Mouse (Mus musculus) embryonic facial prominence, embryonic 11.5 days (tissue): ENCODE results near the gene Ski. TPM values are rescaled to one million over a fixed set of nuclear protein-coding genes. Genes with fewer than 3 reads are reported as not detected.
A peak's percentile ranks its signal among the peaks of the same experiment; 100 is the strongest.

Experiments
- ATAC-seq: fragments of 200-750 bp; cut with Nextera tagmentation; replicated peaks from 2 replicates; pipeline ENCODE4 v1.8.0; 2017; ENCODE audit warnings: low read depth; ENCODE audit not compliant: insufficient number of reproducible peaks, low FRiP score, low TSS enrichment
- DNase-seq: peaks from one replicate; pipeline ENCODE4 v3.0.0-alpha.2; 2015; ENCODE audit warnings: low spot score
- H3K27ac ChIP-seq: fragments of 300-500 bp; sonication (generic); replicated peaks from 2 replicates; pipeline ENCODE4 v1.5.1; 2014; ENCODE audit warnings: mild to moderate bottlenecking, low read depth, low read length, control low read depth
- H3K27me3 ChIP-seq: fragments of 300-500 bp; sonication (generic); 2 replicates; pipeline ENCODE4 v1.6.1; 2014; ENCODE audit warnings: mild to moderate bottlenecking, low read length, moderate library complexity, mixed read lengths; ENCODE audit not compliant: control insufficient read depth, insufficient read depth
- H3K36me3 ChIP-seq: fragments of 300-500 bp; sonication (generic); replicated peaks from 2 replicates; pipeline ENCODE4 v1.6.1; 2014; ENCODE audit warnings: low read depth, mild to moderate bottlenecking, low read length, moderate library complexity, mixed read lengths; ENCODE audit not compliant: control insufficient read depth, insufficient read depth
- H3K4me1 ChIP-seq: fragments of 300-500 bp; sonication (generic); 2 replicates; pipeline ENCODE4 v1.6.1; 2014; ENCODE audit warnings: low read length, mixed read lengths; ENCODE audit not compliant: control insufficient read depth, insufficient read depth
- H3K4me2 ChIP-seq: fragments of 300-500 bp; sonication (generic); 2 replicates; pipeline ENCODE4 v1.6.1; 2014; ENCODE audit warnings: low read depth, mild to moderate bottlenecking, control low read depth, low read length, moderate library complexity
- H3K4me3 ChIP-seq: fragments of 300-500 bp; sonication (generic); 2 replicates; pipeline ENCODE4 v1.5.1; 2014; ENCODE audit warnings: low read depth, low read length, control low read depth
- H3K9ac ChIP-seq: fragments of 300-500 bp; sonication (generic); replicated peaks from 2 replicates; pipeline ENCODE4 v1.6.1; 2014; ENCODE audit warnings: mild to moderate bottlenecking, control low read depth, low read length
- H3K9me3 ChIP-seq: fragments of 300-500 bp; sonication (generic); replicated peaks from 2 replicates; pipeline ENCODE4 v1.6.1; 2016; ENCODE audit warnings: mild to moderate bottlenecking, low read length, inconsistent platforms, mixed read lengths; ENCODE audit not compliant: control insufficient read depth
- WGBS: fragments of 180-500 bp; shearing (Covaris S2); extraction: QIAGEN DNeasy Blood & Tissue Kit; methylation state at CpG from one replicate; pipeline ENCODE4 v1.1.7; 2014; 5-methylcytosine and 5-hydroxymethylcytosine counted together
- polyA plus RNA-seq: library from polyadenylated mRNA; unstranded; fragments of >200 nt; fragmentation: Nextera tagmentation; extraction: Ambion mirVana; gene quantifications from 2 replicates; pipeline ENCODE4 v1.2.1, GENCODE M21; 2014

Gene Ski
- polyA plus RNA-seq, 1 experiment from 2014 or later = 15.4 TPM

- 0 out of 2 replicates have a peak, but pooled peaks cover 2% of the 10 kb centered on the region for H3K4me1 ChIP-seq
Observed at GRCm38 (mm10) chr4:155126194-155126593, 96.2 kb downstream of the Ski start.

GRCm38 (mm10) chr4:155125310-155125709 lies 97.1 kb downstream of the Ski start:
- H3K4me2 ChIP-seq = no peak overlapping the region
- H3K27me3 ChIP-seq = no peaks in the 10 kb centered on the region
- 50% methylated on average over 7 of the region's 7 CpGs for WGBS
- no peaks in the 10 kb centered on the region for H3K9me3 ChIP-seq
- no peaks in the 10 kb centered on the region for H3K36me3 ChIP-seq
- no peak overlapping the region for H3K9ac ChIP-seq
- ATAC-seq (no peak), DNase-seq (no peak)
- no peak overlapping the region for H3K4me3 ChIP-seq
- H3K4me1 ChIP-seq = 0 out of 2 replicates have a peak, but pooled peaks cover 2% of the 10 kb centered on the region
- no peak overlapping the region for H3K27ac ChIP-seq

More at GRCm38 (mm10) chr4:155126194-155126593, 96.2 kb downstream of the Ski start:
- WGBS = 91% methylated on average over 5 of the region's 5 CpGs
- Histone ChIP-seq H3K27ac (no peak overlapping the region), H3K9ac (no peak overlapping the region), H3K4me2 (no peak overlapping the region), H3K27me3 (no peaks in the 10 kb centered on the region), H3K9me3 (no peaks in the 10 kb centered on the region), H3K4me3 (no peak overlapping the region), H3K36me3 (no peaks in the 10 kb centered on the region)
- ATAC-seq (no peak), DNase-seq (no peak)

GRCm38 (mm10) chr4:155123868-155124534 lies 98.4 kb downstream of the Ski start:
- 0 out of 2 replicates have a peak, but pooled peaks cover 2% of the 10 kb centered on the region for H3K4me1 ChIP-seq

GRCm38 (mm10) chr4:155122444-155123040 lies 99.8 kb downstream of the Ski start:
- WGBS = 43% methylated on average over 16 of the region's 16 CpGs
- Histone ChIP-seq H3K27me3 (no peaks in the 10 kb centered on the region), H3K36me3 (no peaks in the 10 kb centered on the region), H3K9me3 (no peaks in the 10 kb centered on the region), H3K9ac (peak overlapping the region; percentile 25), H3K4me1 (0 out of 2 replicates have a peak, but pooled peaks cover 2% of the 10 kb centered on the region), H3K27ac (peak overlapping the region; percentile 74), H3K4me3 (no peak overlapping the region), H3K4me2 (no peak overlapping the region)
- DNase-seq (peak; percentile 76), ATAC-seq (peak; percentile 58)

More at GRCm38 (mm10) chr4:155123868-155124534, 98.4 kb downstream of the Ski start:
- H3K27me3 ChIP-seq = no peaks in the 10 kb centered on the region
- H3K27ac ChIP-seq = no peak overlapping the region
- no peak for ATAC-seq
- DNase-seq = no peak
- no peaks in the 10 kb centered on the region for H3K9me3 ChIP-seq
- H3K4me3 ChIP-seq = no peak overlapping the region
- H3K9ac ChIP-seq = no peak overlapping the region
- 82% methylated on average over 9 of the region's 9 CpGs for WGBS
- H3K36me3 ChIP-seq = no peaks in the 10 kb centered on the region
- no peak overlapping the region for H3K4me2 ChIP-seq

GRCm38 (mm10) chr4:155121915-155122443 lies 100.4 kb downstream of the Ski start:
- Histone ChIP-seq H3K27me3 (no peaks in the 10 kb centered on the region), H3K9ac (no peak overlapping the region), H3K36me3 (no peaks in the 10 kb centered on the region), H3K4me2 (no peak overlapping the region), H3K9me3 (no peaks in the 10 kb centered on the region), H3K4me1 (0 out of 2 replicates have a peak, but pooled peaks cover 2% of the 10 kb centered on the region), H3K4me3 (no peak overlapping the region), H3K27ac (peak overlapping the region; percentile 74)
- DNase-seq = no peak
- ATAC-seq = peak; percentile 29
- 89% methylated on average over 6 of the region's 6 CpGs for WGBS

GRCm38 (mm10) chr4:155121222-155121621 lies 101.2 kb downstream of the Ski start:
- DNase-seq = no peak
- no peak overlapping the region for H3K27ac ChIP-seq
- H3K4me1 ChIP-seq = 0 out of 2 replicates have a peak, but pooled peaks cover 2% of the 10 kb centered on the region

GRCm38 (mm10) chr4:155120583-155120982 lies 101.8 kb downstream of the Ski start:
- no peak for DNase-seq
- Histone ChIP-seq H3K4me2 (no peak overlapping the region), H3K36me3 (no peaks in the 10 kb centered on the region), H3K27me3 (no peaks in the 10 kb centered on the region), H3K9ac (no peak overlapping the region), H3K9me3 (no peaks in the 10 kb centered on the region), H3K4me1 (0 out of 2 replicates have a peak, but pooled peaks cover 2% of the 10 kb centered on the region), H3K4me3 (no peak overlapping the region), H3K27ac (no peak overlapping the region)
- ATAC-seq = no peak
- 70% methylated on average over 5 of the region's 5 CpGs for WGBS

More at GRCm38 (mm10) chr4:155121222-155121621, 101.2 kb downstream of the Ski start:
- Histone ChIP-seq H3K4me2 (no peak overlapping the region), H3K9ac (no peak overlapping the region), H3K9me3 (no peaks in the 10 kb centered on the region), H3K36me3 (no peaks in the 10 kb centered on the region), H3K27me3 (no peaks in the 10 kb centered on the region), H3K4me3 (no peak overlapping the region)
- ATAC-seq = no peak
- WGBS = 91% methylated on average over 6 of the region's 6 CpGs

GRCm38 (mm10) chr4:155120038-155120437 lies 102.4 kb downstream of the Ski start:
- DNase-seq = no peak
- Histone ChIP-seq H3K9me3 (no peaks in the 10 kb centered on the region), H3K36me3 (no peaks in the 10 kb centered on the region), H3K4me2 (no peak overlapping the region), H3K27me3 (no peaks in the 10 kb centered on the region), H3K4me1 (0 out of 2 replicates have a peak, but pooled peaks cover 2% of the 10 kb centered on the region), H3K4me3 (no peak overlapping the region), H3K27ac (no peak overlapping the region), H3K9ac (no peak overlapping the region)
- ATAC-seq = no peak
- 91% methylated on average over 7 of the region's 7 CpGs for WGBS
